In genomic region chr7:27164112-27164947, GRCm38 (mm10) we compare ENCODE assay signal across 9 mouse cellular contexts. TPM values are rescaled to one million over a fixed set of nuclear protein-coding genes. Genes with fewer than 3 reads are reported as not detected.
DNase-seq lines count a peak whose midpoint lies in the region; ATAC-seq lines count a peak whose summit lies in the region.
"Had no signal": no experiment of that assay in that cellular context is flagged by ENCODE, and none has a peak within 500 bp of the region (broad histone marks: within the 10 kb centered on the region; RNA-seq: fewer than 3 reads in every experiment).

No protein-coding gene starts in this region.

- 88% methylated on average over 33 of the region's 33 CpGs for WGBS in forebrain, embryonic 10.5 days
- WGBS in kidney, embryonic 15.5 days: 78% methylated on average over 33 of the region's 33 CpGs
- 83% methylated on average over 32 of the region's 33 CpGs for WGBS in neural tube, embryonic 14.5 days

- peak overlapping the region; percentile 77 for H3K4me3 ChIP-seq in forebrain, embryonic 10.5 days
- peak overlapping the region; percentile 72 for H3K4me3 ChIP-seq in kidney, embryonic 15.5 days (replicated peaks)
- H3K4me3 ChIP-seq in neural tube, embryonic 14.5 days (ENCODE audit: low read depth, low read length): peak overlapping the region; percentile 70

- peaks cover 65% of the 10 kb centered on the region for H3K4me1 ChIP-seq in forebrain, embryonic 10.5 days
- H3K4me1 ChIP-seq in kidney, embryonic 15.5 days: peaks cover 70% of the 10 kb centered on the region
- peaks cover 61% of the 10 kb centered on the region for H3K4me1 ChIP-seq in neural tube, embryonic 14.5 days (ENCODE audit: control insufficient read depth, insufficient read depth, low read length)

- ATAC-seq in kidney, embryonic 15.5 days (replicated peaks; ENCODE audit: low FRiP score): no peak
- no peak for ATAC-seq in neural tube, embryonic 14.5 days (ENCODE audit: low read depth)

- peak overlapping the region; percentile 79 for H3K9ac ChIP-seq in kidney, embryonic 15.5 days
- H3K9ac ChIP-seq in neural tube, embryonic 14.5 days (replicated peaks; ENCODE audit: low read depth, low read length): peak overlapping the region; percentile 78

- no peaks in the 10 kb centered on the region for H3K9me3 ChIP-seq in forebrain, embryonic 10.5 days
- no peaks in the 10 kb centered on the region for H3K9me3 ChIP-seq in kidney, embryonic 15.5 days (replicated peaks)
- no peaks in the 10 kb centered on the region for H3K9me3 ChIP-seq in neural tube, embryonic 14.5 days (ENCODE audit: control insufficient read depth, low read length)

- H3K27me3 ChIP-seq in forebrain, embryonic 10.5 days (ENCODE audit: poor library complexity, severe bottlenecking): no peaks in the 10 kb centered on the region
- no peaks in the 10 kb centered on the region for H3K27me3 ChIP-seq in kidney, embryonic 15.5 days
- H3K27me3 ChIP-seq in neural tube, embryonic 14.5 days (ENCODE audit: control insufficient read depth, insufficient read depth, low read length): no peaks in the 10 kb centered on the region

- H3K27ac ChIP-seq in forebrain, embryonic 10.5 days: 0 out of 2 replicates have a peak overlapping the region, but pooled peaks have one; percentile 0
- H3K27ac ChIP-seq in kidney, embryonic 15.5 days: no peak overlapping the region
- no peak overlapping the region for H3K27ac ChIP-seq in neural tube, embryonic 14.5 days (ENCODE audit: low read depth, low read length)

- peaks cover 62% of the 10 kb centered on the region for H3K36me3 ChIP-seq in forebrain, embryonic 10.5 days (replicated peaks)
- H3K36me3 ChIP-seq in kidney, embryonic 15.5 days: peaks cover 41% of the 10 kb centered on the region
- H3K36me3 ChIP-seq in neural tube, embryonic 14.5 days (ENCODE audit: control insufficient read depth, insufficient read depth, low read length): peaks cover 9% of the 10 kb centered on the region; the same call in 1 of the 2 replicates

- peak overlapping the region; percentile 86 for H3K4me2 ChIP-seq in kidney, embryonic 15.5 days
- H3K4me2 ChIP-seq in neural tube, embryonic 14.5 days (ENCODE audit: low read depth, low read length): peak overlapping the region; percentile 73

- DNase-seq in adrenal gland, adult 18-20 months (ENCODE audit: low spot score in 2 of 2): peak; percentile 52 to 53
- DNase-seq in adrenal gland, postnatal 10 days: no peak
- DNase-seq in ES-CJ7 (ENCODE audit: low read depth, low spot score): peak; percentile 63
- DNase-seq in forebrain, embryonic 10.5 days (ENCODE audit: extremely low spot score, low spot score): no peak
- DNase-seq in ovary, postnatal 10 days (ENCODE audit: low spot score): no peak
- DNase-seq in ovary, postnatal 36 days (ENCODE audit: low spot score): no peak

RNA-seq across cellular contexts. Expression of gene Egln2, which starts 2.3 kb away (rescaled TPM):
- total RNA-seq in adrenal gland, adult 18-20 months (2021): 100 to 1,000 TPM in 1 of 2 experiments, 10 to 100 TPM in 1; 76.0 to 106 TPM
- total RNA-seq in adrenal gland, postnatal 10 days (2021): 10 to 100 TPM; 88.9 to 90.2 TPM
- polyA plus RNA-seq in forebrain, embryonic 10.5 days (2016; fragmentation: Nextera tagmentation; extraction: Ambion mirVana): 73.7 and 74.0 TPM in 2 replicates
- polyA plus RNA-seq in kidney, embryonic 15.5 days (2015; fragmentation: Nextera tagmentation; extraction: Ambion mirVana): 65.4 and 74.9 TPM in 2 replicates
- 46.9 and 48.3 TPM in 2 replicates for polyA plus RNA-seq in neural tube, embryonic 14.5 days (2014; fragmentation: Nextera tagmentation; extraction: Ambion mirVana)

RNA-seq across cellular contexts. Expression of gene Cyp2t4, which starts 10.8 kb away (rescaled TPM):
- not detected for total RNA-seq in adrenal gland, adult 18-20 months (2021)
- total RNA-seq in adrenal gland, postnatal 10 days (2021): not detected
- polyA plus RNA-seq in forebrain, embryonic 10.5 days (2016; fragmentation: Nextera tagmentation; extraction: Ambion mirVana): 0.12 and 0.16 TPM in 2 replicates
- 0.10 TPM in 1 of 2 replicates, not detected in the other for polyA plus RNA-seq in kidney, embryonic 15.5 days (2015; fragmentation: Nextera tagmentation; extraction: Ambion mirVana)
- polyA plus RNA-seq in neural tube, embryonic 14.5 days (2014; fragmentation: Nextera tagmentation; extraction: Ambion mirVana): 0.16 TPM in 1 of 2 replicates, not detected in the other
- polyA plus RNA-seq: erythroblast, embryonic 14.5 days had no signal

RNA-seq across cellular contexts. Expression of gene Rab4b, which starts 14.4 kb away (rescaled TPM):
- total RNA-seq in adrenal gland, adult 18-20 months (2021): 10 to 100 TPM; 42.9 to 65.1 TPM
- 10 to 100 TPM; 36.1 to 42.0 TPM for total RNA-seq in adrenal gland, postnatal 10 days (2021)
- polyA plus RNA-seq in forebrain, embryonic 10.5 days (2016; fragmentation: Nextera tagmentation; extraction: Ambion mirVana): 55.2 and 56.3 TPM in 2 replicates
- 60.1 and 66.8 TPM in 2 replicates for polyA plus RNA-seq in kidney, embryonic 15.5 days (2015; fragmentation: Nextera tagmentation; extraction: Ambion mirVana)
- polyA plus RNA-seq in neural tube, embryonic 14.5 days (2014; fragmentation: Nextera tagmentation; extraction: Ambion mirVana): 100.0 and 100 TPM in 2 replicates

RNA-seq across cellular contexts. Expression of gene Gm21983, which starts 16.6 kb away (rescaled TPM):
- total RNA-seq in adrenal gland, adult 18-20 months (2021): not detected
- not detected for total RNA-seq in adrenal gland, postnatal 10 days (2021)
- polyA plus RNA-seq in forebrain, embryonic 10.5 days (2016; fragmentation: Nextera tagmentation; extraction: Ambion mirVana): not detected in 2 replicates
- polyA plus RNA-seq in kidney, embryonic 15.5 days (2015; fragmentation: Nextera tagmentation; extraction: Ambion mirVana): 1.3 TPM in 1 of 2 replicates, not detected in the other
- 0.94 TPM in 1 of 2 replicates, not detected in the other for polyA plus RNA-seq in neural tube, embryonic 14.5 days (2014; fragmentation: Nextera tagmentation; extraction: Ambion mirVana)
- polyA plus RNA-seq: erythroblast, embryonic 14.5 days had no signal

RNA-seq across cellular contexts. Expression of gene Mia, which starts 16.6 kb away (rescaled TPM):
- under 1 TPM in 1 of 2 experiments, not detected in 1; 0.60 TPM for total RNA-seq in adrenal gland, adult 18-20 months (2021)
- total RNA-seq in adrenal gland, postnatal 10 days (2021): under 1 TPM in 1 of 2 experiments, not detected in 1; 0.69 TPM
- 1.1 and 1.7 TPM in 2 replicates for polyA plus RNA-seq in forebrain, embryonic 10.5 days (2016; fragmentation: Nextera tagmentation; extraction: Ambion mirVana)
- polyA plus RNA-seq in kidney, embryonic 15.5 days (2015; fragmentation: Nextera tagmentation; extraction: Ambion mirVana): 18.3 and 20.3 TPM in 2 replicates
- 14.7 and 24.4 TPM in 2 replicates for polyA plus RNA-seq in neural tube, embryonic 14.5 days (2014; fragmentation: Nextera tagmentation; extraction: Ambion mirVana)
- polyA plus RNA-seq: erythroblast, embryonic 14.5 days had no signal

Comparison
In these comparisons a context has a peak if more than half of its experiments do, and no peak if none do; other contexts are left out.
1. DNase-seq: peak in adrenal gland, adult 18-20 months (2 of 2) and ES-CJ7 (single experiment); none in adrenal gland, postnatal 10 days (single experiment), forebrain, embryonic 10.5 days (single experiment), ovary, postnatal 10 days (single experiment) and ovary, postnatal 36 days (single experiment).
2. Peak in every context shown above with its lines, with median percentiles within 50 percentile points of each other: H3K4me3 ChIP-seq.